Mouse (Mus musculus) stomach, embryonic 15.5 days (tissue): Measurements from ENCODE around the gene Jam2. TPM values are rescaled to one million over a fixed set of nuclear protein-coding genes. Genes with fewer than 3 reads are reported as not detected.
A peak's percentile ranks its signal among the peaks of the same experiment; 100 is the strongest.

Experiments used
- ATAC-seq: fragments of 200-750 bp; cut with Nextera tagmentation; 2 replicates; pipeline ENCODE4 v1.8.0; 2017; ENCODE audit warnings: low read depth, moderate number of reproducible peaks, moderate TSS enrichment; ENCODE audit not compliant: insufficient read depth, low FRiP score
- H3K27ac ChIP-seq: fragments of 300-500 bp; sonication (generic); 2 replicates; pipeline ENCODE4 v1.5.1; 2015; ENCODE audit warnings: mild to moderate bottlenecking, inconsistent platforms
- H3K27me3 ChIP-seq: fragments of 300-500 bp; sonication (generic); replicated peaks from 2 replicates; pipeline ENCODE4 v1.6.1; 2015; ENCODE audit warnings: inconsistent platforms
- H3K36me3 ChIP-seq: fragments of 300-500 bp; sonication (generic); 2 replicates; pipeline ENCODE4 v1.6.1; 2015; ENCODE audit warnings: inconsistent platforms
- H3K4me1 ChIP-seq: fragments of 300-500 bp; sonication (generic); 2 replicates; pipeline ENCODE4 v1.6.1; 2015; ENCODE audit warnings: inconsistent platforms
- H3K4me2 ChIP-seq: fragments of 300-500 bp; sonication (generic); 2 replicates; pipeline ENCODE4 v1.6.1; 2015; ENCODE audit warnings: mild to moderate bottlenecking, inconsistent platforms
- H3K4me3 ChIP-seq: fragments of 300-500 bp; sonication (generic); replicated peaks from 2 replicates; pipeline ENCODE4 v1.5.1; 2015; ENCODE audit warnings: inconsistent platforms
- H3K9ac ChIP-seq: fragments of 300-500 bp; sonication (generic); 2 replicates; pipeline ENCODE4 v1.6.1; 2015; ENCODE audit warnings: inconsistent platforms
- H3K9me3 ChIP-seq: fragments of 300-500 bp; sonication (generic); 2 replicates; pipeline ENCODE4 v1.6.1; 2016; ENCODE audit warnings: inconsistent platforms
- WGBS: fragments of 180-500 bp; shearing (Covaris S2); methylation state at CpG from one replicate; pipeline ENCODE4 v1.1.7; 2015; 5-methylcytosine and 5-hydroxymethylcytosine counted together
- polyA plus RNA-seq: library from polyadenylated mRNA; unstranded; fragments of >200 nt; fragmentation: Nextera tagmentation; extraction: Ambion mirVana; gene quantifications from 2 replicates; pipeline ENCODE4 v1.2.1, GENCODE M21; 2015

Gene Jam2
- polyA plus RNA-seq, 1 experiment from 2014 or later = 5.7 TPM

DNA sequence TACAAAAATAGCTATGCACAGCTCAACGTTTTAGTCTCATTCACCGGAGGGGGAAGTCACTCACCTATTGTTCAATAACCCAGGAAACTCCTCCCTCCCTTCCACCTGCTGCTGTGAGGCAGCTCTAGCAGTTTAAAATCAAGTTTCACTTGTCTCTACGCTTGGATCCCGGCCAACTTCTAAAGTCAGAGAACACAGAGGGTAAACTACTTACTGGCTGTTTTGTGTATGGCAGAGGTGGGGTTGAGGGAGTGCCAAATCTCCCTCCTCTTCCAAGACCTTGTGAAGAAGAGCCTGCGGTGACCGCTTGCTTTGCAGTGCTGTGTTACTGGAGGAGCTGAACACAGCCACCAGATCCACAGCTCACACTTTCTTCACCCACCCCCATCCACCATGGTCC, 51.1 kb downstream of the Jam2 start:
- peaks cover 26% of the 10 kb centered on the region for H3K36me3 ChIP-seq
- WGBS = 59% methylated on average over 6 of the region's 6 CpGs

DNA sequence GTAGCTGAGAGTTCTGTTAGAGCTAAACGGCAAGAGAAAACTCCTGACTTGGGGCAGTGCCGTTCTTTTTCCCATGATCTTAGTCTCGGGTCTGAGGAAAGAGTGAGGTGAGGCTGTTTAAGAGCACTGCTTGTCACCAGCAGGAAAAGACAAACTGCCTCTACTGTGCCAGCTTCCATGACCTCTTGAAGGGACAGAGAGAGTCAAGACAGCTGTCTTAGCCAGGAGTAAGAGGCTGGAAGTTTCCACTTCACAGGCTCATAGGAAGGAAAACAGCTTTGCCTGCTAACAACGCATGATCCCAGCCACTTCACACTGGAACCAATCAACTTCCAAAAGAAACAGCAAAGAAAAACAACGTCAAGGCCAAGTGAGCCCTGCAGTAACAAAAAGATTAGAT, 57.8 kb downstream of the Jam2 start:
- H3K9ac ChIP-seq = no peak overlapping the region
- no peak for ATAC-seq
- no peak overlapping the region for H3K4me3 ChIP-seq
- 81% methylated on average over 5 of the region's 5 CpGs for WGBS
- H3K4me1 ChIP-seq = peaks cover 10% of the 10 kb centered on the region; the same call in 1 of the 2 replicates
- H3K27ac ChIP-seq = no peak overlapping the region
- no peaks in the 10 kb centered on the region for H3K9me3 ChIP-seq
- H3K36me3 ChIP-seq = peaks cover 29% of the 10 kb centered on the region
- no peak overlapping the region for H3K4me2 ChIP-seq
- H3K27me3 ChIP-seq = no peaks in the 10 kb centered on the region

More for the DNA sequence above, 51.1 kb downstream of the Jam2 start:
- peak overlapping the region; percentile 59 for H3K27ac ChIP-seq
- no peaks in the 10 kb centered on the region for H3K27me3 ChIP-seq
- H3K4me2 ChIP-seq = no peak overlapping the region
- ATAC-seq = peak; percentile 92
- H3K4me1 ChIP-seq = no peaks in the 10 kb centered on the region
- no peak overlapping the region for H3K4me3 ChIP-seq
- no peaks in the 10 kb centered on the region for H3K9me3 ChIP-seq
- H3K9ac ChIP-seq = no peak overlapping the region

DNA sequence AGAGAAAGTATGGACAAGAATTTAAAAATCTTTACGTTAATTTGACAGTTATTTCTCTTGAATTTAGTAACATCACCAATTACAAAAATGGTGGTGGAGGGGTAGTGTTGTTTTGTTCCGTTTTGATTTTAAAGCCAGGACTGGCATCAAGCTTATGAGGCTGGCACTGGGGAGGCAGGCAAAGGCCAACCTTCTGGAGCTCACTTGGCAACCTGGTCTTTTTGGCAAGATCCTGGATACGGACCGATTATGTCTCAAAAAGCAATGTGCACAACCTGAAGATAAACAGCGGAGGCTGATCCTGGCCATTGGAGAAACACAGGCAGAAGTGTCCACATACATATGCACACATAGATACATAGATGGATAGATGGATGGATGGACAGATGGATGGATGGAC, 58.8 kb downstream of the Jam2 start:
- no peak overlapping the region for H3K27ac ChIP-seq
- H3K9me3 ChIP-seq = no peaks in the 10 kb centered on the region
- peaks cover 22% of the 10 kb centered on the region for H3K36me3 ChIP-seq
- no peak overlapping the region for H3K4me3 ChIP-seq
- 93% methylated on average over 5 of the region's 5 CpGs for WGBS
- H3K27me3 ChIP-seq = no peaks in the 10 kb centered on the region
- H3K4me2 ChIP-seq = no peak overlapping the region
- H3K9ac ChIP-seq = no peak overlapping the region
- H3K4me1 ChIP-seq = peaks cover 13% of the 10 kb centered on the region; the same call in 1 of the 2 replicates
- no peak for ATAC-seq

DNA sequence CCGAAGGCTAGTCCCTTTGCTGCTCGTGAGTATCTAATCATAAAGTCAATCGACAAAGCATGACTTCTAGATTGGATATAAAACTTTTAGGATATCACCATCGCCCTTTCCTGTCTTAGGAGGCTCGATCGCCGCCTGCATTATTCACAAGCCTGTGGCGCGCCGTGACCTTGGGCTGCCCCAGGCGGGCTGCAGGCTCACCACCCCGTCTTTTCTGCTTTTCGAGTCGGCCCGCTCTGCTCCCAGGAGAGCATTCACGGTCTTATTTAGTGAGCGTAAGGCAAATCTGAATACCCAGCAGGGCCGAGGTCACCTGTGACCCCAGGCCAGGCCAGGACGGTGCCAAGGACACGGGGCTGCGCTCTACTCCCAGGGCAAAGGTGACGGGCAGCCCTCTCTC, 60.4 kb downstream of the Jam2 start:
- WGBS = 1% methylated on average over 22 of the region's 22 CpGs
- Histone ChIP-seq H3K9ac (peak overlapping the region; percentile 99), H3K27ac (peak overlapping the region; percentile 99), H3K9me3 (no peaks in the 10 kb centered on the region), H3K4me1 (peaks cover 13% of the 10 kb centered on the region; the same call in 1 of the 2 replicates), H3K4me3 (peak overlapping the region; percentile 98), H3K4me2 (peak overlapping the region; percentile 75), H3K27me3 (no peaks in the 10 kb centered on the region), H3K36me3 (peaks cover 22% of the 10 kb centered on the region)
- no peak for ATAC-seq

DNA sequence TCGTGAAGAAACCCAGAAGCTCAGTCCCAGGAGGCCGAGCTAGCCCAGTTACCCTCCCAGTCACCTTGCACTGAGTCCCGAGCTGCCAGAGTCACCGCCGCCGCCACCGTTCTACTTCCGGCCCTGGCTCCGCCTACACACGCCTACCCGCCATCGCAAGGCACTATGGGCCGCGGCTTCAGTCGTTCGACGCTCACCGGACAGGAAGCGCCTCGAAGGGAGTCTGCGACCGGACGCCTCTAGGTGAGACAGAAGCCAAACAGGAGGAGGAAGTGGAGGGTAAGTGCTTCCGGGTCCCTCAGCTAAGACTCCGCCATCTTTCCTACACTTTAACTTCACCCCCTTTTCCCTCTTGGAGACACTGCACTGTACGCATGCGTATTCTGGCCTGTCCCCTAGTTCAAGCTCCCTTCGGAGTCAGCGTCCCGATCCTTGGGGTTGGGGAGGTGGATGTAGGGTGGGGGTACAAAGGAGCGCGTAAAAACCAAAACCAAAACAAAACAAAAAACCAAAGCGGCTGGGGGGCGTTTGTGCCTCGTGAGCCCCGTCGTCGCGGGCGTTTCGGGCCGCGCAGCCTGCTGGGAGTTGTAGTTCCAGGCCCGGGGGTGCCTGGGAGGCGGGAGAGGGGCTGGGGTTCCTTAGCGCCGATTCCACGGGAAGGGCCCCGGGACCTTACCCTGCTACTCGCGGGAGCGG, 61.0 kb downstream of the Jam2 start, which contains the start of gene Gabpa:
Gene Gabpa (plus strand): TSS at position 181 of the 696 bp plus-strand sequence.
- H3K4me2 ChIP-seq = peak within 1 kb of the TSS; percentile 75
- ATAC-seq = peak; percentile 95
- H3K9me3 ChIP-seq = no peaks in the 10 kb centered on the region
- H3K9ac ChIP-seq = peak within 1 kb of the TSS; percentile 99
- no peaks in the 10 kb centered on the region for H3K27me3 ChIP-seq
- H3K4me3 ChIP-seq = peak within 1 kb of the TSS; percentile 98
- peaks cover 19% of the 10 kb centered on the region for H3K36me3 ChIP-seq
- H3K4me1 ChIP-seq = peaks cover 13% of the 10 kb centered on the region; the same call in 1 of the 2 replicates
- peak within 1 kb of the TSS; percentile 99 for H3K27ac ChIP-seq
- under 1% methylated on average over 51 of the region's 52 CpGs for WGBS

DNA sequence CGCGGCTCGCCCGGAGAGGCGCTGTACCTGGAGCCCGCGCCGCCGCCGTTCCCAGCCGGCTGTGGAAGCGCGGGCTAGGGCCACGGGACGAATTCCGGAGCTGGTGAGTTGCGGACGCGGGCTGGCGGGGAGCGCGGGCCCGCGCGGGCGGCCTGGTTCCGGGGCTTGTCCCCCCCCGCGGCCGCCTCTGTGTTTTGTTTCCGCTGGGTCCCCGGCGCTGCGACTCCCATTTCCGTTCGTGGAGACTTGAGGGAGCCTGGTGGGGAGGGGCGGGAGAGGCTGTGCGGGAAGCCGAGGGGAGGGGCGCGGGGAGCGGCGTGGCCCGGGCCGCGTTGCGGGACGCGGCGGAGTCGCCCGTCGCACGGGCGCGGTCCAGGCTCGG, 61.5 kb downstream of the Jam2 start, which contains the start of gene Atp5j:
Gene Atp5j (minus strand): TSS at position 185 of the 382 bp plus-strand sequence.
- peak within 1 kb of the TSS; percentile 75 for H3K4me2 ChIP-seq
- H3K4me1 ChIP-seq = peaks cover 13% of the 10 kb centered on the region; the same call in 1 of the 2 replicates
- under 1% methylated on average over 56 of the region's 57 CpGs for WGBS
- peak; percentile 52 for ATAC-seq
- no peaks in the 10 kb centered on the region for H3K9me3 ChIP-seq
- peaks cover 18% of the 10 kb centered on the region for H3K36me3 ChIP-seq
- peak within 1 kb of the TSS; percentile 99 for H3K9ac ChIP-seq
- peak within 1 kb of the TSS; percentile 98 for H3K4me3 ChIP-seq
- peak within 1 kb of the TSS; percentile 99 for H3K27ac ChIP-seq
- no peaks in the 10 kb centered on the region for H3K27me3 ChIP-seq

DNA sequence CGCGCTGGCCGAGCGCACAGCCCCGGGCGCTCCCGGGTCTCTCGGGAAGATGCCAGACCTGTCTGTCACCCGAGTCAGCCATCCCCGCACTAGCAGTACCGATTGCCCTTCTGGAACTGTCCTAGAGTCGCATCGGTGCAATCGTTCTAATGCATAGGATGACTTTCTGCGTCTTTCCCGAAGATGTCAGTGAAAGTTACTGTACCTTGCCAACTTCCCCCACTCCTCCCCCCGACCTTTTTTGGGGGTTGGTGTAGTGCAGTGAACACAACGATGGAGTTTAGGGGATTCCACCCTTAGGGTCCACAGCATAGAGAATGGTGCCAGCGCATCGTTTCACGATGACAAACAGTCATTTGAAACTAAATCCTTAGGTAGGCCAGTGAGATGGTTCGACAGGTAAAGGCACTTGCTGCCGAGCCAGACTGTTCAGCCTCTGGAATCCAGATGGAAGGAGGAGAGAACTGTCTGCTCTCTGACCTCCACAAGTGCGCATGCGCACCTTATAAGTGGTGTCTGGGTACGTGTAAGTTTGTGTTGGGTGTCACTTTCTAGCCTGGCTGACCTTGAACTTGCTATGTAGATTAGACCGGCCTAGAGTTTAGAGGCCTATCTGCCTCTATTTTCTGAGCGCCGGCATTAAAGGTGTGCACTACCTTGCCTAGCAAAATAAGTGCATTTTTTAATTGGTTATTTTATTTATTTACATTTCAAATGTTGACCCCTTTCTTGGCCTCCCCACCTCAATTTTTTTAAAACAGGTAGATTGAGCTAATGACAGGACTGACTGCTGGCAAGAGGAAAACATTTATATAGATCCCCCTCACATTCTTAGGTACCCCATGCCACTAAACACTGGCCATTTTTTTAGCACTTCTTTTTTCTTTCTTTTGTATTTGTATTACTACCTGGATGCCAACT, 62.2 kb downstream of the Jam2 start:
- Histone ChIP-seq H3K27ac (peak overlapping the region; percentile 99), H3K9me3 (no peaks in the 10 kb centered on the region), H3K4me2 (peak overlapping the region; percentile 75), H3K36me3 (peaks cover 13% of the 10 kb centered on the region), H3K4me1 (peaks cover 13% of the 10 kb centered on the region; the same call in 1 of the 2 replicates), H3K27me3 (no peaks in the 10 kb centered on the region), H3K4me3 (peak overlapping the region; percentile 98), H3K9ac (peak overlapping the region; percentile 99)
- ATAC-seq = 0 out of 2 replicates have a peak, but pooled peaks have one; percentile 11
- WGBS = 5% methylated on average over 29 of the region's 29 CpGs

DNA sequence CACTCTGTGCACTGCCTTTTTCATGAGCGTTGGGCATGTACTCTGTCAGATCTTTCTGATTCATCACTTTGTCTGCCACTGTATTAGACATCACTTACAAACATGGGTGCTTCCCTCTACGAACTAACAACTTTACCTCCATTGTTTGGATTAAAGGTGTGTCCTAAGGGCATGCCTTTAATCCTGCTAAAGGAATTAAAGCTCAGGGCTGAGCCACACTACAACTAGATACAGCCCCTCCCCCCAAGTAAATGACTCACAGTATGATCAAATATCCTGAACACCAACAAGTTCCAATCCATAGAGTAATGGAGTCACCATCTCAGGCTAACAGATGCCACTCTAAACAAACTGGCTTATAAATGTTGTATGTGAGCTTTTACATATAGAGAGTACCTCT, 64.7 kb downstream of the Jam2 start:
- no peaks in the 10 kb centered on the region for H3K27me3 ChIP-seq
- H3K4me1 ChIP-seq = peaks cover 8% of the 10 kb centered on the region; the same call in 1 of the 2 replicates
- WGBS = 65% methylated on average over 2 of the region's 2 CpGs
- H3K9ac ChIP-seq = no peak overlapping the region
- no peak overlapping the region for H3K4me3 ChIP-seq
- no peaks in the 10 kb centered on the region for H3K9me3 ChIP-seq
- H3K27ac ChIP-seq = no peak overlapping the region
- H3K4me2 ChIP-seq = no peak overlapping the region
- no peak for ATAC-seq
- peaks cover 9% of the 10 kb centered on the region for H3K36me3 ChIP-seq

DNA sequence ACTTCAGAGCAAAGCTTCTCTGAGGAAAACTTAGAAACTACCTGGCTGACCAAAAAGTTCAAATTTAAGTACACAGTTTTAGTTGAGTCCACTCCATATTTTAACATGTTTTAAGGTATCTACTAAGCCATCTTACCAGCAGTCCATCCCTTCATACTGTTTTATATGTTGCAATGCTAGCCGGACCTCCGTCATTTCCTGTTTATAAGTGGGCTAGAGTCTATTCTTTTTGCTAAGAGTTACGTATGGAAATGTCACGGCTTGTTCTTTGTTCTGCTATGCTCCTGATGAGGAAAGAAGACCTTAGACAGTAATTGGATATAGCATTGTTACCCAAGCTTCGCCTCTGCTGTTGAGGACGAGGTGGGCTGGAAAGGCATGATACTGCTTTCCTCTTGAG, 79.6 kb downstream of the Jam2 start:
- Histone ChIP-seq H3K4me1 (no peaks in the 10 kb centered on the region), H3K4me3 (no peak overlapping the region), H3K27ac (no peak overlapping the region), H3K9ac (no peak overlapping the region), H3K36me3 (peaks cover 32% of the 10 kb centered on the region), H3K27me3 (no peaks in the 10 kb centered on the region), H3K9me3 (no peaks in the 10 kb centered on the region), H3K4me2 (no peak overlapping the region)
- no peak for ATAC-seq
- 89% methylated on average over 6 of the region's 6 CpGs for WGBS

DNA sequence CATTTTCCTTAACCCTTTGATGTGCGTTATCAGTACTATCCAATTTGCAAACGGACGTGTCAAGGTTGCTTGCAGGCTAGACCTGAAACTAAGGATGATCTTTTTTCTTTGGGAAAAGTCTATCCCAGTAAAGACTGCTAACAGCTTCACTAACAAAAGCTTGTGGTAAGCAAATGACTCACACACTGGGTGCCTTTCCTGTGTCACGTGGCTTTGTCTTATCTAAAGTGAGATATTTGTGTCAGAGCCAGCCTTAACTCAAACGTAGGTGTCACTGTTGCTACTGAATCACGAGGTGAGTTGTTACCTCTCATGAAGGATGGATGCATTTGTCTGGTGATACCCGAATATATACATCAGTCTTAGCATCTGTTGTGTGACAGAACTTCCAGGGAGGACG, 90.7 kb downstream of the Jam2 start:
- ATAC-seq = no peak
- no peak overlapping the region for H3K27ac ChIP-seq
- H3K4me2 ChIP-seq = no peak overlapping the region
- H3K9ac ChIP-seq = no peak overlapping the region
- H3K4me3 ChIP-seq = no peak overlapping the region
- no peaks in the 10 kb centered on the region for H3K4me1 ChIP-seq
- no peaks in the 10 kb centered on the region for H3K9me3 ChIP-seq
- WGBS = 80% methylated on average over 8 of the region's 8 CpGs
- no peaks in the 10 kb centered on the region for H3K27me3 ChIP-seq
- H3K36me3 ChIP-seq = peaks cover 3% of the 10 kb centered on the region; the same call in 1 of the 2 replicates

DNA sequence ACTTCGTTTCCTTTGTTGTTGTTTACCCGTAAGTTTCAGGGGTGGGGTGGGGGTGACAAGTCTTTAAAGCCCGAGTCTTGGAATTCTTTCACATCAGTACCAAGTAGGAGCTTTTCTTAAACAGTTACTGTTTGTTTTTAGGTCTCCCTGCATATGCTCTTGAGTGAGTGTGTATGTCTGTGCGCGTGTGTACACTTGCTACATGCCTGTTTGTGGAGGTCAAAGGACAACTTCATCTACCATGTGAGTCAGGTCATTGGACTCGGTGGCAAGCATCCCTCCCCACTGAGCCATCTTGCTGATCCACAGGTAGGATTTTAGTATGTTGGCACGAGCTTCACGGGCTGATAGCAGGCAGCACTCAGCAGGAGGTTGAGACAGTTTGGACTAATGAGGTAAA, 99.9 kb downstream of the Jam2 start:
- H3K27ac ChIP-seq = no peak overlapping the region
- H3K4me1 ChIP-seq = peaks cover 4% of the 10 kb centered on the region; the same call in 1 of the 2 replicates
- H3K9me3 ChIP-seq = no peaks in the 10 kb centered on the region
- no peak overlapping the region for H3K4me3 ChIP-seq
- ATAC-seq = no peak
- no peak overlapping the region for H3K9ac ChIP-seq
- 81% methylated on average over 8 of the region's 8 CpGs for WGBS
- H3K27me3 ChIP-seq = no peaks in the 10 kb centered on the region
- no peak overlapping the region for H3K4me2 ChIP-seq
- no peaks in the 10 kb centered on the region for H3K36me3 ChIP-seq
